Mouse (Mus musculus) limb, embryonic 12.5 days (tissue): Measurements from ENCODE around the gene Ociad1. TPM values are rescaled to one million over a fixed set of nuclear protein-coding genes. Genes with fewer than 3 reads are reported as not detected.
A peak's percentile ranks its signal among the peaks of the same experiment; 100 is the strongest.

Experiments used
- ATAC-seq: fragments of 200-750 bp; cut with Nextera tagmentation; 2 replicates; pipeline ENCODE4 v1.8.0; 2017; ENCODE audit warnings: low read depth, moderate TSS enrichment; ENCODE audit not compliant: insufficient number of reproducible peaks, insufficient read depth, low FRiP score, low TSS enrichment
- H3K27ac ChIP-seq: fragments of 300-500 bp; sonication (generic); 2 replicates; pipeline ENCODE4 v1.5.1; 2016; ENCODE audit warnings: mild to moderate bottlenecking, moderate library complexity
- H3K27me3 ChIP-seq: fragments of 300-500 bp; sonication (generic); 2 replicates; pipeline ENCODE4 v1.6.1; 2016; ENCODE audit warnings: mild to moderate bottlenecking, moderate library complexity
- H3K36me3 ChIP-seq: fragments of 300-500 bp; sonication (generic); 2 replicates; pipeline ENCODE4 v1.6.1; 2016; ENCODE audit warnings: mild to moderate bottlenecking, moderate library complexity
- H3K4me1 ChIP-seq: fragments of 300-500 bp; sonication (generic); replicated peaks from 2 replicates; pipeline ENCODE4 v1.6.1; 2016
- H3K4me2 ChIP-seq: fragments of 300-500 bp; sonication (generic); 2 replicates; pipeline ENCODE4 v1.6.1; 2016; ENCODE audit warnings: mild to moderate bottlenecking, moderate library complexity
- H3K4me3 ChIP-seq: fragments of 300-500 bp; sonication (generic); replicated peaks from 2 replicates; pipeline ENCODE4 v1.5.1; 2016; ENCODE audit warnings: mild to moderate bottlenecking
- H3K9ac ChIP-seq: fragments of 300-500 bp; sonication (generic); replicated peaks from 2 replicates; pipeline ENCODE4 v1.6.1; 2016; ENCODE audit warnings: mild to moderate bottlenecking, moderate library complexity
- H3K9me3 ChIP-seq: fragments of 300-500 bp; sonication (generic); 2 replicates; pipeline ENCODE4 v1.6.1; 2016; ENCODE audit warnings: mild to moderate bottlenecking, moderate library complexity
- WGBS: fragments of 180-500 bp; shearing (Covaris S2); methylation state at CpG from one replicate; pipeline ENCODE4 v1.1.7; 2016; 5-methylcytosine and 5-hydroxymethylcytosine counted together
- polyA plus RNA-seq: library from polyadenylated mRNA; unstranded; fragments of >200 nt; fragmentation: Nextera tagmentation; extraction: Ambion mirVana; gene quantifications from 2 replicates; pipeline ENCODE4 v1.2.1, GENCODE M21; 2016

The Ociad1 gene
- polyA plus RNA-seq, 1 experiment from 2014 or later: 208 TPM

GRCm38 (mm10) chr5:73359134-73359751, 66.7 kb downstream of the Ociad1 start:
- no peak for ATAC-seq
- H3K27ac ChIP-seq: no peak overlapping the region
- no peak overlapping the region for H3K4me2 ChIP-seq
- no peak overlapping the region for H3K9ac ChIP-seq
- no peak overlapping the region for H3K4me3 ChIP-seq
- peaks cover 7% of the 10 kb centered on the region; the same call in 1 of the 2 replicates for H3K27me3 ChIP-seq
- 81% methylated on average over 6 of the region's 6 CpGs for WGBS
- no peaks in the 10 kb centered on the region for H3K9me3 ChIP-seq
- H3K4me1 ChIP-seq: 0 out of 2 replicates have a peak, but pooled peaks cover 5% of the 10 kb centered on the region
- H3K36me3 ChIP-seq: no peaks in the 10 kb centered on the region

- H3K4me2 ChIP-seq: peak overlapping the region; percentile 38
- 39% methylated on average over 12 of the region's 12 CpGs for WGBS
- H3K4me3 ChIP-seq: no peak overlapping the region
- H3K9ac ChIP-seq: no peak overlapping the region
- peaks cover 7% of the 10 kb centered on the region; the same call in 1 of the 2 replicates for H3K27me3 ChIP-seq
- H3K4me1 ChIP-seq: 0 out of 2 replicates have a peak, but pooled peaks cover 5% of the 10 kb centered on the region
- ATAC-seq: no peak
- no peak overlapping the region for H3K27ac ChIP-seq
- no peaks in the 10 kb centered on the region for H3K36me3 ChIP-seq
- H3K9me3 ChIP-seq: no peaks in the 10 kb centered on the region
Observed at GRCm38 (mm10) chr5:73359752-73360141, 67.2 kb downstream of the Ociad1 start.

- peak overlapping the region; percentile 38 for H3K4me2 ChIP-seq
- no peak for ATAC-seq
- 30% methylated on average over 12 of the region's 12 CpGs for WGBS
- peaks cover 7% of the 10 kb centered on the region; the same call in 1 of the 2 replicates for H3K27me3 ChIP-seq
- H3K9me3 ChIP-seq: no peaks in the 10 kb centered on the region
- H3K36me3 ChIP-seq: no peaks in the 10 kb centered on the region
- no peak overlapping the region for H3K9ac ChIP-seq
- no peak overlapping the region for H3K27ac ChIP-seq
- H3K4me1 ChIP-seq: 0 out of 2 replicates have a peak, but pooled peaks cover 5% of the 10 kb centered on the region
- no peak overlapping the region for H3K4me3 ChIP-seq
Observed at GRCm38 (mm10) chr5:73360240-73360639, 67.7 kb downstream of the Ociad1 start.

- 0 out of 2 replicates have a peak, but pooled peaks cover 5% of the 10 kb centered on the region for H3K4me1 ChIP-seq
- WGBS: 88% methylated on average over 7 of the region's 7 CpGs
- H3K27me3 ChIP-seq: peaks cover 7% of the 10 kb centered on the region; the same call in 1 of the 2 replicates
Observed at GRCm38 (mm10) chr5:73362338-73362737, 69.8 kb downstream of the Ociad1 start.

GRCm38 (mm10) chr5:73362791-73363190, 70.2 kb downstream of the Ociad1 start:
- H3K9me3 ChIP-seq: no peaks in the 10 kb centered on the region
- H3K4me2 ChIP-seq: no peak overlapping the region
- 0 out of 2 replicates have a peak, but pooled peaks cover 5% of the 10 kb centered on the region for H3K4me1 ChIP-seq
- H3K4me3 ChIP-seq: no peak overlapping the region
- H3K27me3 ChIP-seq: peaks cover 7% of the 10 kb centered on the region; the same call in 1 of the 2 replicates
- no peak overlapping the region for H3K27ac ChIP-seq
- 82% methylated on average over 5 of the region's 5 CpGs for WGBS
- no peaks in the 10 kb centered on the region for H3K36me3 ChIP-seq
- no peak for ATAC-seq
- H3K9ac ChIP-seq: no peak overlapping the region

More at GRCm38 (mm10) chr5:73362338-73362737, 69.8 kb downstream of the Ociad1 start:
- H3K9ac ChIP-seq: no peak overlapping the region
- no peak overlapping the region for H3K4me3 ChIP-seq
- H3K4me2 ChIP-seq: no peak overlapping the region
- H3K9me3 ChIP-seq: no peaks in the 10 kb centered on the region
- no peak overlapping the region for H3K27ac ChIP-seq
- H3K36me3 ChIP-seq: no peaks in the 10 kb centered on the region
- ATAC-seq: no peak

Other genes starting within 250 kb of the Ociad1 start
- gene Fryl, start 36.2 kb upstream of the Ociad1 start, polyA plus RNA-seq: 21.2 and 23.3 TPM in 2 replicates
- 7.8 and 9.4 TPM in 2 replicates for gene Ociad2, start 48.2 kb downstream of the Ociad1 start, polyA plus RNA-seq
- gene Cwh43, start 113.3 kb downstream of the Ociad1 start, polyA plus RNA-seq: not detected in 2 replicates
- gene Dcun1d4, start 188.2 kb downstream of the Ociad1 start, polyA plus RNA-seq: 42.2 and 43.3 TPM in 2 replicates